Mouse (Mus musculus): ENCODE measurements around the gene Ilf3.

GRCm38 (mm10) chr9:21433766-21434165, 66.1 kb downstream of the Ilf3 start:
- no peak for TF ChIP-seq POLR2A (IDR thresholded peaks at IDR 0.05; ENCODE audit: low read depth, low read length)
- no peak for TF ChIP-seq CTCF (IDR thresholded peaks at IDR 0.05; ENCODE audit: borderline replicate concordance, insufficient read depth, low read length)
